Mouse (Mus musculus): ENCODE measurements at regions not wholly inside any gene's neighbourhood (a gene's known extent, or its start where the extent isn't known, plus 50 kb on each side); places are given as distances from the start of the nearest gene placed in this dataset.

DNA sequence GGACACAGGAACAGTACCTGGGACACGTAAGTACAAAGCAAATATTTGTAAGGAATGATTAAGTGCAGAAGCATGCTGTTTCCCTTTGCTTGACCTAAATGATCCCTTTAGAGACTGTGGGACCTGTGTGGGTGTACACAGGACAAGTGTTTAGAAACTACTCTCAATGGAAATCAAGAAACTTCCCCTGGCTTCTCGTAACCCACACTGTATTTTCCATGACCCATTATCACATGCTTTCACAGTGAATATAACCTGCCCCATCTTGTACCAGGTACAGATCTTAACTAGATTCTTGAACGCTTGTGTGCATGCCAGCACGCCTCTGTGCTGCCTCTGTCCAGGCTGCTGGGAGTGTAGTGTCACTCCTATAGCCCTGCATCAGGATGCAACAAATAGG lies 177.8 kb upstream of the Ahr start:
- no peaks in the 10 kb centered on the region for H3K79me2 ChIP-seq (replicated peaks; ENCODE audit: control insufficient read depth, extremely low read depth, insufficient read depth, poor library complexity, severe bottlenecking)
- peak; percentile 70 for DNase-seq (ENCODE audit: extremely low read depth)
- peak; percentile 78; the same call in 1 of the 2 replicates for TF ChIP-seq POLR2A (IDR thresholded peaks at IDR 0.05; ENCODE audit: low read depth, low read length)
- peak; percentile 57 for TF ChIP-seq SIN3A (IDR thresholded peaks at IDR 0.05; ENCODE audit: low read length)
- 0 out of 2 replicates have a peak, but pooled peaks have one; percentile 17 for TF ChIP-seq NELFE (IDR thresholded peaks at IDR 0.05; ENCODE audit: low read depth, low read length)
- TF ChIP-seq RCOR1 (conservative IDR thresholded peaks at IDR 0.05; ENCODE audit: low read depth, low read length), result 0 out of 2 replicates have a peak, but pooled peaks have one; percentile 63
- peak; percentile 86 for TF ChIP-seq TCF12 (IDR thresholded peaks at IDR 0.05; ENCODE audit: low read depth, low read length)
- TF ChIP-seq CHD1 (IDR thresholded peaks at IDR 0.05; ENCODE audit: low read depth, low read length), result no peak; the same call in 1 of the 2 replicates
- peak; percentile 58; the same call in 1 of the 2 replicates for TF ChIP-seq MAFK (IDR thresholded peaks at IDR 0.05; ENCODE audit: insufficient replicate concordance, low read length)
- peak; percentile 75 for TF ChIP-seq CHD2 (IDR thresholded peaks at IDR 0.05; ENCODE audit: low read length)
- no peak; the same call in 1 of the 2 replicates for TF ChIP-seq MXI1 (IDR thresholded peaks at IDR 0.05; ENCODE audit: low read depth, low read length)
- TF ChIP-seq UBTF (IDR thresholded peaks at IDR 0.05; ENCODE audit: low read depth, low read length), result no peak
- TF ChIP-seq JUND (conservative IDR thresholded peaks at IDR 0.05; ENCODE audit: low read depth, low read length), result peak; percentile 58
- TF ChIP-seq RAD21 (IDR thresholded peaks at IDR 0.05; ENCODE audit: low read depth, low read length), result peak; percentile 9; the same call in 1 of the 2 replicates
- no peak for TF ChIP-seq CTCF (conservative IDR thresholded peaks at IDR 0.05 in 1 of 2, IDR thresholded peaks at IDR 0.05 in 1 of 2; ENCODE audit: low read depth in 2 of 2, low read length in 2 of 2)
- peak; percentile 72; the same call in 1 of the 2 replicates for TF ChIP-seq JUN (IDR thresholded peaks at IDR 0.05; ENCODE audit: insufficient read depth, low read depth, low read length)
- peak; percentile 96 for TF ChIP-seq EP300 (IDR thresholded peaks at IDR 0.05; ENCODE audit: low read length)
- TF ChIP-seq KAT2A (IDR thresholded peaks at IDR 0.05; ENCODE audit: insufficient replicate concordance, low read length), result 0 out of 2 replicates have a peak, but pooled peaks have one; percentile 44
- peak; percentile 91 for TF ChIP-seq TBP (conservative IDR thresholded peaks at IDR 0.05; ENCODE audit: low read depth, low read length)
- TF ChIP-seq ETS1 (conservative IDR thresholded peaks at IDR 0.05; ENCODE audit: low read depth, low read length), result peak; percentile 84
- peak; percentile 92 for TF ChIP-seq ZMIZ1 (IDR thresholded peaks at IDR 0.05; ENCODE audit: low read depth, low read length)
- peak; percentile 93 for TF ChIP-seq MYC (IDR thresholded peaks at IDR 0.05; ENCODE audit: low read depth, low read length)
- no peak for TF ChIP-seq GABPA (IDR thresholded peaks at IDR 0.05; ENCODE audit: insufficient replicate concordance, low read depth, low read length)
- no peak for TF ChIP-seq E2F4 (IDR thresholded peaks at IDR 0.05; ENCODE audit: insufficient replicate concordance, low read depth, low read length)
- peak; percentile 76 for TF ChIP-seq MEF2A (IDR thresholded peaks at IDR 0.05; ENCODE audit: borderline replicate concordance, low read depth, low read length)
- TF ChIP-seq MAX (IDR thresholded peaks at IDR 0.05; ENCODE audit: low read length), result peak; percentile 81
- no peak for TF ChIP-seq USF1 (IDR thresholded peaks at IDR 0.05; ENCODE audit: low read depth, low read length)
- TF ChIP-seq ZNF384 (IDR thresholded peaks at IDR 0.05; ENCODE audit: low read depth, low read length), result peak; percentile 56
- 0 out of 2 replicates have a peak, but pooled peaks have one; percentile 44 for TF ChIP-seq MAZ (IDR thresholded peaks at IDR 0.05; ENCODE audit: low read depth, low read length)
- peak; percentile 80 for TF ChIP-seq IRF4 (IDR thresholded peaks at IDR 0.05; ENCODE audit: low read depth, low read length)
- peak; percentile 85 for TF ChIP-seq BHLHE40 (IDR thresholded peaks at IDR 0.05; ENCODE audit: low read depth, low read length)
- TF ChIP-seq HCFC1 (IDR thresholded peaks at IDR 0.05; ENCODE audit: low read depth, low read length), result 0 out of 2 replicates have a peak, but pooled peaks have one; percentile 13
- no peak for TF ChIP-seq ZC3H11A (IDR thresholded peaks at IDR 0.05; ENCODE audit: low read depth, low read length)
- H3K36me3 ChIP-seq (replicated peaks in 1 of 2; ENCODE audit: control insufficient read depth in 1 of 2, insufficient read depth in 1 of 2, low read length in 1 of 2), result no peaks in the 10 kb centered on the region
- peak overlapping the region; percentile 48; the same call in 1 of the 2 replicates for H3K9ac ChIP-seq (ENCODE audit: insufficient read depth, low read depth)
- in situ Hi-C loops (cut with MboI; ENCODE audit: low pct_ligation_motif_present, low pct_unique_long_range_greater_than_20kb, low sequenced_read_pairs) (no loop called here), dilution Hi-C loops (cut with MboI; ENCODE audit: extremely low pct_ligation_motif_present, extremely low pct_unique_long_range_greater_than_20kb, low sequenced_read_pairs) (no loop called here)
- no peaks in the 10 kb centered on the region for H3K9me3 ChIP-seq (replicated peaks; ENCODE audit: low read length)
- peak overlapping the region; percentile 78 for H3K4me2 ChIP-seq (ENCODE audit: insufficient read depth, low read depth, poor library complexity, severe bottlenecking)
- H3K4me3 ChIP-seq (replicated peaks in 1 of 3; ENCODE audit: low read depth in 2 of 3, low read length in 2 of 3, poor library complexity in 1 of 3), result peak overlapping the region in 1 of 3 experiments; percentile 24
- H3K27me3 ChIP-seq (replicated peaks), result no peaks in the 10 kb centered on the region
- H3K4me1 ChIP-seq (ENCODE audit: control insufficient read depth in 1 of 2, insufficient read depth in 2 of 2), result peaks cover 14 to 50% of the 10 kb centered on the region in 2 experiments; a peak in 3 of 4 replicates
- H3K27ac ChIP-seq (ENCODE audit: insufficient read depth, low read depth), result peak overlapping the region; percentile 97

Data from CH12.LX (cell line).